Mouse (Mus musculus) ES-Bruce4 (cell line): Measurements from ENCODE around the gene Syt16. TPM values are rescaled to one million over a fixed set of nuclear protein-coding genes. Genes with fewer than 3 reads are reported as not detected.

ENCODE experiments used
- H3K27ac ChIP-seq: 2 replicates; pipeline ENCODE4 v1.5.1; 2012; ENCODE audit warnings: low read length, inconsistent platforms; ENCODE audit not compliant: insufficient read depth
- H3K27me3 ChIP-seq: 2 replicates; pipeline ENCODE4 v1.6.1; 2012; ENCODE audit warnings: mild to moderate bottlenecking, low read length, inconsistent platforms; ENCODE audit not compliant: control insufficient read depth, poor library complexity, insufficient read depth, severe bottlenecking
- H3K36me3 ChIP-seq: 2 replicates; pipeline ENCODE4 v1.6.1; 2012; ENCODE audit warnings: inconsistent platforms, mild to moderate bottlenecking, low read length, moderate library complexity; ENCODE audit not compliant: control insufficient read depth, poor library complexity, insufficient read depth, severe bottlenecking
- H3K4me1 ChIP-seq: one replicate; pipeline ENCODE4 v1.8.1; 2011; ENCODE audit warnings: low read length; ENCODE audit not compliant: control insufficient read depth, insufficient read depth
- H3K4me3 ChIP-seq: 2 replicates; pipeline ENCODE4 v1.5.1; 2011; ENCODE audit warnings: low read depth, mild to moderate bottlenecking, low read length
- H3K9ac ChIP-seq: 2 replicates; pipeline ENCODE4 v1.6.1; 2012; ENCODE audit warnings: low read depth, mild to moderate bottlenecking, inconsistent platforms; ENCODE audit not compliant: poor library complexity, severe bottlenecking
- H3K9me3 ChIP-seq: replicated peaks from 2 replicates; pipeline ENCODE4 v1.6.1; 2012; ENCODE audit warnings: mild to moderate bottlenecking, low read length, inconsistent platforms; ENCODE audit not compliant: control insufficient read depth, poor library complexity, insufficient read depth, severe bottlenecking
- CTCF ChIP-seq: IDR thresholded peaks from one replicate; pipeline ENCODE4 v1.8.1; 2011; ENCODE audit warnings: low read depth, low read length
- EP300 ChIP-seq: IDR thresholded peaks from 2 replicates; pipeline ENCODE4 v1.6.1; 2011; ENCODE audit warnings: low read depth, low read length; ENCODE audit not compliant: insufficient read depth
- POLR2A ChIP-seq: IDR thresholded peaks from one replicate; pipeline ENCODE4 v1.8.1; 2011; ENCODE audit warnings: low read length; ENCODE audit not compliant: insufficient read depth
- polyA plus RNA-seq: library from polyadenylated mRNA; stranded (reverse); fragments of >200 nt; gene quantifications from 2 replicates; pipeline ENCODE4 v1.2.4, GENCODE M21; 2011; ENCODE audit warnings: low read depth; ENCODE audit not compliant: missing spikeins, insufficient read depth, insufficient read length

Gene Syt16
- polyA plus RNA-seq, 1 experiment: not detected

GRCm38 (mm10) chr12:74190297-74190696 is 192.8 kb downstream of the Syt16 start:
- H3K27me3 ChIP-seq: no peaks in the 10 kb centered on the region
- no peak overlapping the region for H3K9ac ChIP-seq
- H3K36me3 ChIP-seq: no peaks in the 10 kb centered on the region
- H3K9me3 ChIP-seq: no peaks in the 10 kb centered on the region
- TF ChIP-seq CTCF (no peak), POLR2A (no peak), EP300 (no peak)
- no peak overlapping the region for H3K27ac ChIP-seq
- no peaks in the 10 kb centered on the region for H3K4me1 ChIP-seq
- no peak overlapping the region for H3K4me3 ChIP-seq

GRCm38 (mm10) chr12:74192552-74192951 is 195.1 kb downstream of the Syt16 start:
- H3K4me1 ChIP-seq: no peaks in the 10 kb centered on the region
- no peaks in the 10 kb centered on the region for H3K9me3 ChIP-seq
- no peaks in the 10 kb centered on the region for H3K27me3 ChIP-seq
- no peak overlapping the region for H3K4me3 ChIP-seq
- no peak overlapping the region for H3K27ac ChIP-seq
- H3K9ac ChIP-seq: no peak overlapping the region
- TF ChIP-seq POLR2A (no peak), EP300 (no peak), CTCF (no peak)
- H3K36me3 ChIP-seq: no peaks in the 10 kb centered on the region

- Histone ChIP-seq H3K4me1 (no peaks in the 10 kb centered on the region), H3K4me3 (no peak overlapping the region), H3K9ac (no peak overlapping the region), H3K9me3 (no peaks in the 10 kb centered on the region), H3K27ac (no peak overlapping the region), H3K36me3 (no peaks in the 10 kb centered on the region), H3K27me3 (no peaks in the 10 kb centered on the region)
- TF ChIP-seq CTCF: no peak
- TF ChIP-seq POLR2A: no peak
- no peak for TF ChIP-seq EP300
Observed at GRCm38 (mm10) chr12:74201410-74201809, 203.9 kb downstream of the Syt16 start.

GRCm38 (mm10) chr12:74202431-74203042 is 205.1 kb downstream of the Syt16 start:
- no peak for TF ChIP-seq EP300
- no peak for TF ChIP-seq CTCF
- no peak for TF ChIP-seq POLR2A

GRCm38 (mm10) chr12:74212156-74212555 is 214.7 kb downstream of the Syt16 start:
- no peak for TF ChIP-seq EP300
- no peak for TF ChIP-seq CTCF
- no peak for TF ChIP-seq POLR2A
- no peaks in the 10 kb centered on the region for H3K4me1 ChIP-seq
- H3K36me3 ChIP-seq: no peaks in the 10 kb centered on the region
- H3K9ac ChIP-seq: no peak overlapping the region
- H3K9me3 ChIP-seq: no peaks in the 10 kb centered on the region
- no peak overlapping the region for H3K27ac ChIP-seq
- no peaks in the 10 kb centered on the region for H3K27me3 ChIP-seq
- no peak overlapping the region for H3K4me3 ChIP-seq

More at GRCm38 (mm10) chr12:74202431-74203042, 205.1 kb downstream of the Syt16 start:
- no peaks in the 10 kb centered on the region for H3K4me1 ChIP-seq
- H3K9me3 ChIP-seq: no peaks in the 10 kb centered on the region
- no peaks in the 10 kb centered on the region for H3K27me3 ChIP-seq
- H3K27ac ChIP-seq: no peak overlapping the region
- H3K36me3 ChIP-seq: no peaks in the 10 kb centered on the region
- no peak overlapping the region for H3K9ac ChIP-seq
- H3K4me3 ChIP-seq: no peak overlapping the region

GRCm38 (mm10) chr12:74216103-74216728 is 218.8 kb downstream of the Syt16 start:
- no peak overlapping the region for H3K4me3 ChIP-seq
- H3K27ac ChIP-seq: no peak overlapping the region
- TF ChIP-seq POLR2A (no peak), CTCF (no peak), EP300 (no peak)
- H3K9me3 ChIP-seq: no peaks in the 10 kb centered on the region
- H3K27me3 ChIP-seq: no peaks in the 10 kb centered on the region
- no peaks in the 10 kb centered on the region for H3K4me1 ChIP-seq
- no peaks in the 10 kb centered on the region for H3K36me3 ChIP-seq
- H3K9ac ChIP-seq: no peak overlapping the region
